ENCODE assay signal across 8 mouse cellular contexts in the genomic region with DNA sequence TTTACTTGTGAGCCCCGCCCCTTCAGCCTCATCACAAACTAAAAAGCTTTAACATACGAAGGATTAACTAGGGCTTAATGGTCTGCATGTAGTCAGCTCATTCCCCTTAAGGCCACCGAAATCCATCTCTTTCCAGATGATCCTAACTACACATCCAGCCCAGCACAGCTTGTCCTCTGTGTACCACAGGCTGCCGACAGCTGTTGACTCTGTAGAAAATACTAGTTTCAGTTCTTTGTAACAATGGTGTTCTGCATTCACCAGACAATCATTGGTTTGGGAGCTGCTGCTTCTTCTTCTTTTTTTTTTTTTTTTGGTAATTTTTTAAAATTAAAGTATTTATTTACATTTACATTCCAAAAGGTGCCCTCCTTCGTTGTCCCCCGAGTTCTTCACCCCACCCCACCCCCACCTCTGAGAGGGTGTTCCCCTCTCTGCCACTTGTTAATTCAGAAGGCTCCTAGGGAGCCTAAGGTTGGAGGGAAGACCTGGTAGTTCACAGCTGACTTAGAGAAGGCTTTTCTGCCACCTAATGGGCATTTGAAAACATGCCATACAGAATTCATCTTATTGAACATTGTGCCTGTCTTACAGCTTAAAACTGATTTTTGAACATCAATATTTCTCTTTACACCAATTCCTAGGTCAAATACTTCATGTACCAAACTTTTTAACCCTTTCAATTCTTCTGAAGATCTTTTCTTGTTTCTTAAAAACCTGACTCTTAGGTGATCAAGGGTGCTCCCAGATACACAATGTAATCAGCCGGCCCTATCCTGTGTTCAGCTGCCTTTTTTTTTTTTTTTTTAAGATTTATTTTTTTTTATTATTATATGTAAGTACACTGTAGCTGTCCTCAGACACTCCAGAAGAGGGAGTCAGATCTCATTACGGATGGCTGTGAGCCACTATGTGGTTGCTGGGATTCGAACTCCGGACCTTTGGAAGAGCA. TPM values are rescaled to one million over a fixed set of nuclear protein-coding genes. Genes with fewer than 3 reads are reported as not detected.
DNase-seq lines count a peak whose midpoint lies in the region; ATAC-seq and TF ChIP-seq lines count a peak whose summit lies in the region.

No protein-coding gene starts in this region.

- H3K36me3 ChIP-seq in liver, adult 2 months (ENCODE audit: control insufficient read depth, insufficient read depth, low read length), result peaks cover 2% of the 10 kb centered on the region; the same call in 1 of the 2 replicates
- H3K36me3 ChIP-seq in midbrain, postnatal 0 days (ENCODE audit: insufficient read depth, low read length), result no peaks in the 10 kb centered on the region

- H3K4me3 ChIP-seq in liver, adult 2 months (ENCODE audit: insufficient read depth, low read depth, low read length), result no peak overlapping the region
- no peak overlapping the region for H3K4me3 ChIP-seq in midbrain, postnatal 0 days (ENCODE audit: low read depth, low read length)

- H3K9me3 ChIP-seq in midbrain, postnatal 0 days (ENCODE audit: low read length), result no peaks in the 10 kb centered on the region

- H3K79me2 ChIP-seq in liver, adult 2 months (ENCODE audit: control insufficient read depth, insufficient read depth, low read length), result no peaks in the 10 kb centered on the region

- TF ChIP-seq CTCF in liver, adult 2 months (IDR thresholded peaks at IDR 0.05; ENCODE audit: low read depth, low read length), result peak; percentile 31; the same call in 1 of the 2 replicates
- peak; percentile 82 for TF ChIP-seq CTCF in midbrain, postnatal 0 days (IDR thresholded peaks at IDR 0.05)

- H3K27ac ChIP-seq in liver, adult 2 months (replicated peaks; ENCODE audit: insufficient read depth, low read depth, low read length), result no peak overlapping the region
- no peak overlapping the region for H3K27ac ChIP-seq in midbrain, postnatal 0 days (ENCODE audit: low read depth, low read length)

- ATAC-seq in cerebellum, adult (ENCODE audit: insufficient number of reproducible peaks, low FRiP score, low TSS enrichment), result no peak
- no peak for ATAC-seq in midbrain, postnatal 0 days (ENCODE audit: low FRiP score)

- H3K27me3 ChIP-seq in liver, adult 2 months (ENCODE audit: control insufficient read depth, insufficient read depth, low read length), result no peaks in the 10 kb centered on the region
- no peaks in the 10 kb centered on the region for H3K27me3 ChIP-seq in midbrain, postnatal 0 days (ENCODE audit: insufficient read depth, low read length)

- H3K9ac ChIP-seq in liver, adult 2 months (ENCODE audit: low read depth, low read length), result no peak overlapping the region
- no peak overlapping the region for H3K9ac ChIP-seq in midbrain, postnatal 0 days (replicated peaks; ENCODE audit: low read length, poor library complexity, severe bottlenecking)

- TF ChIP-seq POLR2A in liver, adult 2 months (IDR thresholded peaks at IDR 0.05; ENCODE audit: extremely low read depth, insufficient read depth, low read length), result no peak

- WGBS in liver, adult 2 months, result 62% methylated on average over 10 of the region's 10 CpGs
- WGBS in midbrain, postnatal 0 days, result 62% methylated on average over 10 of the region's 10 CpGs

- DNase-seq in cerebellum, postnatal 10 days, result peak; percentile 23 to 41
- peak; percentile 31 for DNase-seq in liver, adult 2 months (ENCODE audit: extremely low read depth, low read depth, low spot score)
- no peak for DNase-seq in liver
- DNase-seq in embryo, embryonic 11 days, result peak; percentile 66
- DNase-seq in midbrain, postnatal 0 days (ENCODE audit: low spot score), result peak; percentile 87
- DNase-seq in left cerebral cortex, adult 9 months (ENCODE audit: low spot score in 2 of 2), result no peak
- DNase-seq in spleen, adult 12 weeks (ENCODE audit: low spot score), result no peak

- H3K4me1 ChIP-seq in liver, adult 2 months (ENCODE audit: control insufficient read depth, insufficient read depth, low read length), result no peaks in the 10 kb centered on the region
- no peaks in the 10 kb centered on the region for H3K4me1 ChIP-seq in midbrain, postnatal 0 days (ENCODE audit: insufficient read depth, low read length)

- no peak overlapping the region for H3K4me2 ChIP-seq in midbrain, postnatal 0 days (ENCODE audit: low read depth, low read length, poor library complexity, severe bottlenecking)

RNA-seq across cellular contexts. Expression of a gene that starts 23.2 kb away (rescaled TPM):
- total RNA-seq in liver, adult 2 months (2014; rRNA removed), result 8.7 and 10.8 TPM in 2 replicates
- polyA plus RNA-seq in liver, adult 2 months (2012; rRNA removed), result 3.5 and 3.6 TPM in 2 replicates
- total RNA-seq in midbrain, postnatal 0 days (2014; rRNA removed), result 64.5 TPM in 2 replicates
- 40.0 and 44.8 TPM in 2 replicates for polyA plus RNA-seq in midbrain, postnatal 0 days (2015; fragmentation: Nextera tagmentation; extraction: Ambion mirVana)

RNA-seq across cellular contexts. Expression of a gene that starts 23.9 kb away (rescaled TPM):
- total RNA-seq in liver, adult 2 months (2014; rRNA removed), result 26.7 and 29.5 TPM in 2 replicates
- 7.1 and 8.2 TPM in 2 replicates for polyA plus RNA-seq in liver, adult 2 months (2012; rRNA removed)
- 120 and 127 TPM in 2 replicates for total RNA-seq in midbrain, postnatal 0 days (2014; rRNA removed)
- 88.5 and 89.1 TPM in 2 replicates for polyA plus RNA-seq in midbrain, postnatal 0 days (2015; fragmentation: Nextera tagmentation; extraction: Ambion mirVana)

RNA-seq across cellular contexts. Expression of a gene that starts 51.8 kb away (rescaled TPM):
- 0.83 and 1.1 TPM in 2 replicates for total RNA-seq in liver, adult 2 months (2014; rRNA removed)
- polyA plus RNA-seq in liver, adult 2 months (2012; rRNA removed), result 1.9 and 3.4 TPM in 2 replicates
- total RNA-seq in midbrain, postnatal 0 days (2014; rRNA removed), result 12.3 and 14.1 TPM in 2 replicates
- 7.6 TPM in 2 replicates for polyA plus RNA-seq in midbrain, postnatal 0 days (2015; fragmentation: Nextera tagmentation; extraction: Ambion mirVana)

Comparison
In these comparisons a context has a peak if more than half of its experiments do, and no peak if none do; other contexts are left out.
1. DNase-seq: peak in cerebellum, postnatal 10 days (2 of 2), liver, adult 2 months (single experiment), embryo, embryonic 11 days (single experiment) and midbrain, postnatal 0 days (single experiment); none in liver (single experiment), left cerebral cortex, adult 9 months (0 of 2) and spleen, adult 12 weeks (single experiment).